Mouse (Mus musculus): ENCODE data around the gene Nudt14. TPM values are rescaled to one million over a fixed set of nuclear protein-coding genes. Genes with fewer than 3 reads are reported as not detected.

The Nudt14 gene
- polyA plus RNA-seq, 1 experiment from 2014 or later = 55.9 TPM

- DNase-seq (ENCODE audit: low read depth, low spot score) (no peak), ATAC-seq (peak; percentile 32)
- in situ Hi-C loops (cut with MboI; ENCODE audit: low pct_unique_long_range_greater_than_20kb) = no loop called here
- POLR2A ChIA-PET = no interaction called here
- TF ChIP-seq CTCF (IDR thresholded peaks at IDR 0.05) = no peak
- CTCF ChIA-PET = interaction anchor here (1.0 kb wide), 1 partner anchor 12 kb away, joined by 5 read pairs; the partner anchor contains the start of gene Nudt14
- no peaks in the 10 kb centered on the region for H3K27me3 ChIP-seq
These were observed 12.2 kb downstream of the Nudt14 start, which contains the start of gene Jag2 for GRCm38 (mm10) chr12:112929562-112930352. Jag2 (minus strand) TSS chr12:112929776.

GRCm38 (mm10) chr12:112928401-112929241, 13.3 kb downstream of the Nudt14 start:
- H3K27me3 ChIP-seq = no peaks in the 10 kb centered on the region
- TF ChIP-seq CTCF (IDR thresholded peaks at IDR 0.05) = no peak
- CTCF ChIA-PET = interaction anchor here (1.0 kb wide), 1 partner anchor 13 kb away, joined by 5 read pairs; the partner anchor contains the start of gene Nudt14
- POLR2A ChIA-PET = no interaction called here
- DNase-seq (ENCODE audit: low read depth, low spot score) (no peak), ATAC-seq (peak; percentile 12)
- in situ Hi-C loops (cut with MboI; ENCODE audit: low pct_unique_long_range_greater_than_20kb) = no loop called here

- CTCF ChIA-PET = no interaction called here
- DNase-seq (ENCODE audit: low read depth, low spot score) = no peak
- POLR2A ChIA-PET = no interaction called here
- no peak for TF ChIP-seq CTCF (IDR thresholded peaks at IDR 0.05)
- no peak for ATAC-seq
- in situ Hi-C loops (cut with MboI; ENCODE audit: low pct_unique_long_range_greater_than_20kb) = no loop called here
- no peaks in the 10 kb centered on the region for H3K27me3 ChIP-seq
These were observed 14.7 kb downstream of the Nudt14 start for GRCm38 (mm10) chr12:112927265-112927664.

- DNase-seq (ENCODE audit: low read depth, low spot score) = no peak
- no peak for ATAC-seq
- TF ChIP-seq CTCF (IDR thresholded peaks at IDR 0.05) = no peak
- no peaks in the 10 kb centered on the region for H3K27me3 ChIP-seq
- ChIA-PET CTCF (no interaction called here), POLR2A (no interaction called here)
- in situ Hi-C loops (cut with MboI; ENCODE audit: low pct_unique_long_range_greater_than_20kb) = no loop called here
These were observed 16.0 kb downstream of the Nudt14 start for GRCm38 (mm10) chr12:112925950-112926349.

- POLR2A ChIA-PET = no interaction called here
- TF ChIP-seq CTCF (IDR thresholded peaks at IDR 0.05) = no peak
- H3K27me3 ChIP-seq = no peaks in the 10 kb centered on the region
- CTCF ChIA-PET = no interaction called here
- in situ Hi-C loops (cut with MboI; ENCODE audit: low pct_unique_long_range_greater_than_20kb) = loop anchor here (5.0 kb wide), 1 partner anchor 40 kb away; no protein-coding TSS in a partner anchor
- ATAC-seq (no peak), DNase-seq (ENCODE audit: low read depth, low spot score) (no peak)
These were observed 19.4 kb downstream of the Nudt14 start for GRCm38 (mm10) chr12:112922541-112922940.

GRCm38 (mm10) chr12:112921518-112921917, 20.4 kb downstream of the Nudt14 start:
- no peaks in the 10 kb centered on the region for H3K27me3 ChIP-seq
- no peak for DNase-seq (ENCODE audit: low read depth, low spot score)
- CTCF ChIA-PET = interaction anchor here (1.8 kb wide), 1 partner anchor 23 kb away, joined by 4 read pairs; no protein-coding TSS in a partner anchor
- TF ChIP-seq CTCF (IDR thresholded peaks at IDR 0.05) = no peak
- in situ Hi-C loops (cut with MboI; ENCODE audit: low pct_unique_long_range_greater_than_20kb) = loop anchor here (5.0 kb wide), 1 partner anchor 39 kb away; no protein-coding TSS in a partner anchor
- ATAC-seq = no peak
- POLR2A ChIA-PET = no interaction called here

- POLR2A ChIA-PET = no interaction called here
- no peak for TF ChIP-seq CTCF (IDR thresholded peaks at IDR 0.05)
- CTCF ChIA-PET = interaction anchor here (1.0 kb wide), 1 partner anchor 20 kb away, joined by 3 read pairs; no protein-coding TSS in a partner anchor
- in situ Hi-C loops (cut with MboI; ENCODE audit: low pct_unique_long_range_greater_than_20kb) = no loop called here
- no peaks in the 10 kb centered on the region for H3K27me3 ChIP-seq
- no peak for DNase-seq (ENCODE audit: low read depth, low spot score)
- ATAC-seq = no peak
These were observed 24.0 kb downstream of the Nudt14 start for GRCm38 (mm10) chr12:112917906-112918305.

- in situ Hi-C loops (cut with MboI; ENCODE audit: low pct_unique_long_range_greater_than_20kb) = no loop called here
- ATAC-seq (no peak), DNase-seq (ENCODE audit: low read depth, low spot score) (no peak)
- TF ChIP-seq CTCF (IDR thresholded peaks at IDR 0.05) = no peak
- H3K27me3 ChIP-seq = no peaks in the 10 kb centered on the region
- CTCF ChIA-PET = interaction anchor here (1.0 kb wide), 1 partner anchor 19 kb away, joined by 3 read pairs; no protein-coding TSS in a partner anchor
- POLR2A ChIA-PET = no interaction called here
These were observed 24.4 kb downstream of the Nudt14 start for GRCm38 (mm10) chr12:112917486-112917885.

- no peak for ATAC-seq
- CTCF ChIA-PET = interaction anchor here (1.0 kb wide), 1 partner anchor 19 kb away, joined by 3 read pairs; no protein-coding TSS in a partner anchor
These were observed 25.1 kb downstream of the Nudt14 start for GRCm38 (mm10) chr12:112916698-112917400.

GRCm38 (mm10) chr12:112915587-112915986, 26.3 kb downstream of the Nudt14 start:
- ATAC-seq = no peak
- DNase-seq (ENCODE audit: low read depth, low spot score) = no peak
- ChIA-PET POLR2A (no interaction called here), CTCF (no interaction called here)
- no peaks in the 10 kb centered on the region for H3K27me3 ChIP-seq
- no peak for TF ChIP-seq CTCF (IDR thresholded peaks at IDR 0.05)
- in situ Hi-C loops (cut with MboI; ENCODE audit: low pct_unique_long_range_greater_than_20kb) = no loop called here

More at GRCm38 (mm10) chr12:112916698-112917400, 25.1 kb downstream of the Nudt14 start:
- DNase-seq (ENCODE audit: low read depth, low spot score) = no peak
- POLR2A ChIA-PET = no interaction called here
- TF ChIP-seq CTCF (IDR thresholded peaks at IDR 0.05) = no peak
- no peaks in the 10 kb centered on the region for H3K27me3 ChIP-seq
- in situ Hi-C loops (cut with MboI; ENCODE audit: low pct_unique_long_range_greater_than_20kb) = no loop called here

Data from Patski (cell line).